Mouse (Mus musculus) midbrain, embryonic 12.5 days (tissue): Measurements from ENCODE around the gene Klf9. TPM values are rescaled to one million over a fixed set of nuclear protein-coding genes. Genes with fewer than 3 reads are reported as not detected.

ENCODE experiments used
- ATAC-seq: fragments of 200-750 bp; cut with Nextera tagmentation; 2 replicates; pipeline ENCODE4 v1.8.0; 2017; ENCODE audit warnings: low read depth, moderate TSS enrichment, moderate library complexity; ENCODE audit not compliant: low FRiP score
- H3K27ac ChIP-seq: fragments of 300-500 bp; sonication (generic); replicated peaks from 2 replicates; pipeline ENCODE4 v1.5.1; 2016; ENCODE audit warnings: mild to moderate bottlenecking
- H3K27me3 ChIP-seq: fragments of 300-500 bp; sonication (generic); 2 replicates; pipeline ENCODE4 v1.6.1; 2016; ENCODE audit warnings: mild to moderate bottlenecking
- H3K36me3 ChIP-seq: fragments of 300-500 bp; sonication (generic); 2 replicates; pipeline ENCODE4 v1.6.1; 2016
- H3K4me1 ChIP-seq: fragments of 300-500 bp; sonication (generic); 2 replicates; pipeline ENCODE4 v1.6.1; 2016
- H3K4me2 ChIP-seq: fragments of 300-500 bp; sonication (generic); replicated peaks from 2 replicates; pipeline ENCODE4 v1.6.1; 2016; ENCODE audit warnings: mild to moderate bottlenecking, moderate library complexity
- H3K4me3 ChIP-seq: fragments of 300-500 bp; sonication (generic); 2 replicates; pipeline ENCODE4 v1.5.1; 2016; ENCODE audit warnings: mild to moderate bottlenecking
- H3K9ac ChIP-seq: fragments of 300-500 bp; sonication (generic); replicated peaks from 2 replicates; pipeline ENCODE4 v1.6.1; 2016; ENCODE audit warnings: mild to moderate bottlenecking, moderate library complexity
- H3K9me3 ChIP-seq: fragments of 300-500 bp; sonication (generic); 2 replicates; pipeline ENCODE4 v1.6.1; 2016; ENCODE audit warnings: mild to moderate bottlenecking
- WGBS: fragments of 180-500 bp; shearing (Covaris S2); methylation state at CpG from one replicate; pipeline ENCODE4 v1.1.7; 2016; 5-methylcytosine and 5-hydroxymethylcytosine counted together
- polyA plus RNA-seq: library from polyadenylated mRNA; unstranded; fragments of >200 nt; fragmentation: Nextera tagmentation; extraction: Ambion mirVana; gene quantifications from 2 replicates; pipeline ENCODE4 v1.2.1, GENCODE M21; 2016

Klf9 gene
- polyA plus RNA-seq, 1 experiment from 2014 or later = 1.1 TPM

GRCm38 (mm10) chr19:23152201-23152640 is 11.2 kb downstream of the Klf9 start:
- WGBS = 31% methylated on average over 4 of the region's 4 CpGs
- no peak for ATAC-seq
- 0 out of 2 replicates have a peak, but pooled peaks cover 7% of the 10 kb centered on the region for H3K4me1 ChIP-seq
- no peaks in the 10 kb centered on the region for H3K27me3 ChIP-seq
- no peak overlapping the region for H3K4me3 ChIP-seq
- no peak overlapping the region for H3K4me2 ChIP-seq
- H3K9me3 ChIP-seq = no peaks in the 10 kb centered on the region
- no peaks in the 10 kb centered on the region for H3K36me3 ChIP-seq
- no peak overlapping the region for H3K9ac ChIP-seq
- H3K27ac ChIP-seq = no peak overlapping the region

- ATAC-seq = no peak
- Histone ChIP-seq H3K9ac (no peak overlapping the region), H3K36me3 (no peaks in the 10 kb centered on the region), H3K4me3 (no peak overlapping the region), H3K9me3 (no peaks in the 10 kb centered on the region), H3K27me3 (no peaks in the 10 kb centered on the region), H3K4me1 (0 out of 2 replicates have a peak, but pooled peaks cover 7% of the 10 kb centered on the region), H3K4me2 (no peak overlapping the region), H3K27ac (no peak overlapping the region)
- 72% methylated on average over 25 of the region's 25 CpGs for WGBS
These were observed 12.0 kb downstream of the Klf9 start for GRCm38 (mm10) chr19:23152771-23153605.

- Histone ChIP-seq H3K4me3 (no peak overlapping the region), H3K27me3 (no peaks in the 10 kb centered on the region), H3K4me1 (0 out of 2 replicates have a peak, but pooled peaks cover 7% of the 10 kb centered on the region), H3K36me3 (no peaks in the 10 kb centered on the region), H3K27ac (no peak overlapping the region), H3K9me3 (no peaks in the 10 kb centered on the region), H3K4me2 (no peak overlapping the region), H3K9ac (no peak overlapping the region)
- ATAC-seq = no peak
- 88% methylated on average over 5 of the region's 5 CpGs for WGBS
These were observed 12.6 kb downstream of the Klf9 start for GRCm38 (mm10) chr19:23153606-23154127.

GRCm38 (mm10) chr19:23159780-23160395 is 18.9 kb downstream of the Klf9 start:
- ATAC-seq = no peak
- Histone ChIP-seq H3K9ac (no peak overlapping the region), H3K27me3 (no peaks in the 10 kb centered on the region; the same call in 1 of the 2 replicates), H3K36me3 (no peaks in the 10 kb centered on the region), H3K27ac (no peak overlapping the region), H3K4me3 (no peak overlapping the region), H3K4me1 (no peaks in the 10 kb centered on the region), H3K4me2 (no peak overlapping the region), H3K9me3 (no peaks in the 10 kb centered on the region)
- 76% methylated on average over 10 of the region's 10 CpGs for WGBS

- Histone ChIP-seq H3K27ac (no peak overlapping the region), H3K27me3 (no peaks in the 10 kb centered on the region; the same call in 1 of the 2 replicates), H3K9ac (no peak overlapping the region), H3K36me3 (no peaks in the 10 kb centered on the region), H3K4me2 (no peak overlapping the region), H3K4me3 (no peak overlapping the region), H3K4me1 (no peaks in the 10 kb centered on the region), H3K9me3 (no peaks in the 10 kb centered on the region)
- 24% methylated on average over 8 of the region's 8 CpGs for WGBS
- no peak for ATAC-seq
These were observed 21.4 kb downstream of the Klf9 start for GRCm38 (mm10) chr19:23162387-23162809.

GRCm38 (mm10) chr19:23162877-23163276 is 21.9 kb downstream of the Klf9 start:
- Histone ChIP-seq H3K36me3 (no peaks in the 10 kb centered on the region), H3K9ac (no peak overlapping the region), H3K9me3 (no peaks in the 10 kb centered on the region), H3K4me3 (no peak overlapping the region), H3K4me1 (no peaks in the 10 kb centered on the region), H3K4me2 (no peak overlapping the region), H3K27ac (no peak overlapping the region), H3K27me3 (no peaks in the 10 kb centered on the region; the same call in 1 of the 2 replicates)
- no peak for ATAC-seq
- WGBS = 76% methylated on average over 6 of the region's 6 CpGs

- Histone ChIP-seq H3K36me3 (no peaks in the 10 kb centered on the region), H3K4me3 (no peak overlapping the region), H3K27ac (no peak overlapping the region), H3K27me3 (no peaks in the 10 kb centered on the region; the same call in 1 of the 2 replicates), H3K9me3 (no peaks in the 10 kb centered on the region), H3K9ac (no peak overlapping the region), H3K4me2 (no peak overlapping the region), H3K4me1 (no peaks in the 10 kb centered on the region)
- no peak for ATAC-seq
- WGBS = 33% methylated on average over 3 of the region's 3 CpGs
These were observed 22.3 kb downstream of the Klf9 start for GRCm38 (mm10) chr19:23163361-23163760.

- Histone ChIP-seq H3K4me1 (no peaks in the 10 kb centered on the region), H3K27ac (no peak overlapping the region), H3K9me3 (no peaks in the 10 kb centered on the region), H3K36me3 (no peaks in the 10 kb centered on the region), H3K4me2 (no peak overlapping the region), H3K27me3 (no peaks in the 10 kb centered on the region; the same call in 1 of the 2 replicates), H3K9ac (no peak overlapping the region), H3K4me3 (no peak overlapping the region)
- WGBS = 90% methylated on average over 16 of the region's 16 CpGs
- no peak for ATAC-seq
These were observed 23.7 kb downstream of the Klf9 start for GRCm38 (mm10) chr19:23164651-23165240.

- H3K27me3 ChIP-seq = no peaks in the 10 kb centered on the region; the same call in 1 of the 2 replicates
- H3K9ac ChIP-seq = no peak overlapping the region
- no peaks in the 10 kb centered on the region for H3K36me3 ChIP-seq
- no peak for ATAC-seq
- WGBS = 73% methylated on average over 11 of the region's 11 CpGs
- no peak overlapping the region for H3K27ac ChIP-seq
- H3K4me2 ChIP-seq = no peak overlapping the region
- H3K4me3 ChIP-seq = no peak overlapping the region
- no peaks in the 10 kb centered on the region for H3K9me3 ChIP-seq
- no peaks in the 10 kb centered on the region for H3K4me1 ChIP-seq
These were observed 25.7 kb downstream of the Klf9 start for GRCm38 (mm10) chr19:23166550-23167284.

- Histone ChIP-seq H3K27ac (no peak overlapping the region), H3K9me3 (no peaks in the 10 kb centered on the region), H3K4me1 (no peaks in the 10 kb centered on the region), H3K4me2 (no peak overlapping the region), H3K27me3 (no peaks in the 10 kb centered on the region), H3K4me3 (no peak overlapping the region), H3K9ac (no peak overlapping the region), H3K36me3 (no peaks in the 10 kb centered on the region)
- ATAC-seq = no peak
- 90% methylated on average over 5 of the region's 5 CpGs for WGBS
These were observed 28.1 kb downstream of the Klf9 start for GRCm38 (mm10) chr19:23168899-23169658.

GRCm38 (mm10) chr19:23169659-23170050 is 28.6 kb downstream of the Klf9 start:
- no peak for ATAC-seq
- Histone ChIP-seq H3K4me1 (no peaks in the 10 kb centered on the region), H3K4me2 (no peak overlapping the region), H3K4me3 (no peak overlapping the region), H3K27me3 (no peaks in the 10 kb centered on the region), H3K9me3 (no peaks in the 10 kb centered on the region), H3K27ac (no peak overlapping the region), H3K9ac (no peak overlapping the region), H3K36me3 (no peaks in the 10 kb centered on the region)
- 95% methylated on average over 2 of the region's 2 CpGs for WGBS
